Mouse (Mus musculus) liver, embryonic 11.5 days (tissue): Measurements from ENCODE around the gene Ncf4. TPM values are rescaled to one million over a fixed set of nuclear protein-coding genes. Genes with fewer than 3 reads are reported as not detected.
"Not testable (repeated sequence)": the region's sequence is repeated elsewhere in the genome, so short reads cannot be mapped to it uniquely, and the experiment has no call there.

Experiments used
- ATAC-seq: fragments of 200-750 bp; cut with Nextera tagmentation; replicated peaks from 2 replicates; pipeline ENCODE4 v1.8.0; 2017; ENCODE audit warnings: moderate number of reproducible peaks, mild to moderate bottlenecking, moderate TSS enrichment, moderate library complexity; ENCODE audit not compliant: low FRiP score
- DNase-seq: peaks from one replicate; pipeline ENCODE4 v3.0.0-alpha.2; 2017; ENCODE audit warnings: low spot score
- H3K27ac ChIP-seq: fragments of 300-500 bp; sonication (generic); 2 replicates; pipeline ENCODE4 v1.5.1; 2014; ENCODE audit warnings: mild to moderate bottlenecking, low read depth, low read length, control low read depth
- H3K27me3 ChIP-seq: fragments of 300-500 bp; sonication (generic); replicated peaks from 2 replicates; pipeline ENCODE4 v1.6.1; 2014; ENCODE audit warnings: low read length, mixed read lengths; ENCODE audit not compliant: control insufficient read depth, insufficient read depth
- H3K36me3 ChIP-seq: fragments of 300-500 bp; sonication (generic); 2 replicates; pipeline ENCODE4 v1.6.1; 2014; ENCODE audit warnings: mild to moderate bottlenecking, low read length, moderate library complexity, mixed read lengths; ENCODE audit not compliant: control insufficient read depth, insufficient read depth
- H3K4me1 ChIP-seq: fragments of 300-500 bp; sonication (generic); replicated peaks from 2 replicates; pipeline ENCODE4 v1.6.1; 2014; ENCODE audit warnings: low read length, mixed read lengths; ENCODE audit not compliant: control insufficient read depth, insufficient read depth
- H3K4me2 ChIP-seq: fragments of 300-500 bp; sonication (generic); 2 replicates; pipeline ENCODE4 v1.6.1; 2014; ENCODE audit warnings: mild to moderate bottlenecking, control low read depth, moderate library complexity
- H3K4me3 ChIP-seq: fragments of 300-500 bp; sonication (generic); 2 replicates; pipeline ENCODE4 v1.5.1; 2014; ENCODE audit warnings: low read depth, low read length, control low read depth
- H3K9ac ChIP-seq: fragments of 300-500 bp; sonication (generic); 2 replicates; pipeline ENCODE4 v1.6.1; 2014; ENCODE audit warnings: low read depth, low read length, control low read depth
- H3K9me3 ChIP-seq: fragments of 300-500 bp; sonication (generic); 2 replicates; pipeline ENCODE4 v1.6.1; 2016; ENCODE audit warnings: low read length, inconsistent platforms, mixed read lengths; ENCODE audit not compliant: control insufficient read depth
- WGBS: fragments of 180-500 bp; shearing (Covaris S2); extraction: QIAGEN DNeasy Blood & Tissue Kit; methylation state at CpG from one replicate; pipeline ENCODE4 v1.1.7; 2014; 5-methylcytosine and 5-hydroxymethylcytosine counted together
- polyA plus RNA-seq: library from polyadenylated mRNA; unstranded; fragments of >200 nt; fragmentation: Nextera tagmentation; extraction: Ambion mirVana; gene quantifications from 2 replicates; pipeline ENCODE4 v1.2.1, GENCODE M21; 2014

The Ncf4 gene
- polyA plus RNA-seq, 1 experiment from 2014 or later: 19.8 TPM

GRCm38 (mm10) chr15:78260668-78261333 lies 16.2 kb downstream of the Ncf4 start:
- Histone ChIP-seq H3K4me2 (peak overlapping the region; percentile 47), H3K27ac (peak overlapping the region; percentile 50), H3K4me1 (peaks cover 13% of the 10 kb centered on the region), H3K4me3 (peak overlapping the region; percentile 28; the same call in 1 of the 2 replicates), H3K36me3 (no peaks in the 10 kb centered on the region), H3K9me3 (no peaks in the 10 kb centered on the region), H3K9ac (peak overlapping the region; percentile 56), H3K27me3 (no peaks in the 10 kb centered on the region)
- ATAC-seq: peak; percentile 91
- 49% methylated on average over 13 of the region's 13 CpGs for WGBS
- no peak for DNase-seq

- H3K4me1 ChIP-seq: peaks cover 14% of the 10 kb centered on the region
- H3K36me3 ChIP-seq: no peaks in the 10 kb centered on the region
- H3K4me3 ChIP-seq: no peak overlapping the region
- no peak for ATAC-seq
- WGBS: 74% methylated on average over 3 of the region's 3 CpGs
- H3K27ac ChIP-seq: no peak overlapping the region
- peak overlapping the region; percentile 4; the same call in 1 of the 2 replicates for H3K4me2 ChIP-seq
- H3K9ac ChIP-seq: no peak overlapping the region
- no peaks in the 10 kb centered on the region for H3K27me3 ChIP-seq
- DNase-seq: no peak
- no peaks in the 10 kb centered on the region for H3K9me3 ChIP-seq
Measured at GRCm38 (mm10) chr15:78263286-78263685, 18.7 kb downstream of the Ncf4 start.

GRCm38 (mm10) chr15:78267441-78267840 lies 22.8 kb downstream of the Ncf4 start:
- Histone ChIP-seq H3K4me1 (peaks cover 22% of the 10 kb centered on the region), H3K36me3 (no peaks in the 10 kb centered on the region), H3K4me2 (peak overlapping the region; percentile 46), H3K27me3 (no peaks in the 10 kb centered on the region), H3K27ac (peak overlapping the region; percentile 71), H3K4me3 (no peak overlapping the region), H3K9ac (no peak overlapping the region; the same call in 1 of the 2 replicates), H3K9me3 (no peaks in the 10 kb centered on the region)
- DNase-seq (no peak), ATAC-seq (no peak; the same call in 1 of the 2 replicates)
- 50% methylated on average over 10 of the region's 10 CpGs for WGBS

GRCm38 (mm10) chr15:78267865-78268264 lies 23.3 kb downstream of the Ncf4 start:
- ATAC-seq (peak; percentile 97), DNase-seq (no peak)
- Histone ChIP-seq H3K9me3 (no peaks in the 10 kb centered on the region), H3K4me3 (no peak overlapping the region), H3K9ac (no peak overlapping the region), H3K27ac (peak overlapping the region; percentile 71), H3K36me3 (no peaks in the 10 kb centered on the region), H3K4me2 (peak overlapping the region; percentile 46), H3K4me1 (peaks cover 22% of the 10 kb centered on the region), H3K27me3 (no peaks in the 10 kb centered on the region)
- WGBS: 21% methylated on average over 4 of the region's 4 CpGs

- Histone ChIP-seq H3K27me3 (no peaks in the 10 kb centered on the region), H3K4me1 (peaks cover 22% of the 10 kb centered on the region), H3K27ac (no peak overlapping the region), H3K4me2 (no peak overlapping the region), H3K36me3 (no peaks in the 10 kb centered on the region), H3K4me3 (no peak overlapping the region), H3K9me3 (no peaks in the 10 kb centered on the region), H3K9ac (no peak overlapping the region)
- DNase-seq (no peak), ATAC-seq (no peak)
Measured at GRCm38 (mm10) chr15:78271208-78271607, 26.6 kb downstream of the Ncf4 start.

- H3K9me3 ChIP-seq: no peaks in the 10 kb centered on the region
- DNase-seq: no peak
- H3K36me3 ChIP-seq: no peaks in the 10 kb centered on the region
- no peak overlapping the region for H3K4me2 ChIP-seq
- WGBS: 34% methylated on average over 2 of the region's 2 CpGs
- no peaks in the 10 kb centered on the region for H3K27me3 ChIP-seq
- H3K4me1 ChIP-seq: no peaks in the 10 kb centered on the region
- no peak overlapping the region for H3K27ac ChIP-seq
- ATAC-seq: no peak
- H3K4me3 ChIP-seq: no peak overlapping the region
- H3K9ac ChIP-seq: no peak overlapping the region
Measured at GRCm38 (mm10) chr15:78278308-78278707, 33.7 kb downstream of the Ncf4 start.

- DNase-seq: no peak
- Histone ChIP-seq H3K9ac (no peak overlapping the region), H3K9me3 (no peaks in the 10 kb centered on the region), H3K27ac (no peak overlapping the region), H3K4me2 (no peak overlapping the region), H3K4me3 (no peak overlapping the region), H3K4me1 (no peaks in the 10 kb centered on the region), H3K27me3 (no peaks in the 10 kb centered on the region), H3K36me3 (no peaks in the 10 kb centered on the region)
- ATAC-seq: no peak
- 80% methylated on average over 5 of the region's 5 CpGs for WGBS
Measured at GRCm38 (mm10) chr15:78287941-78288340, 43.3 kb downstream of the Ncf4 start.

GRCm38 (mm10) chr15:78289775-78290174 lies 45.2 kb downstream of the Ncf4 start:
- ATAC-seq: not testable (repeated sequence)
- 65% methylated on average over 5 of the region's 5 CpGs for WGBS

GRCm38 (mm10) chr15:78293228-78293627 lies 48.6 kb downstream of the Ncf4 start:
- H3K4me3 ChIP-seq, H3K27me3 ChIP-seq, H3K9ac ChIP-seq, ATAC-seq, H3K4me1 ChIP-seq, H3K36me3 ChIP-seq, H3K4me2 ChIP-seq, H3K27ac ChIP-seq, H3K9me3 ChIP-seq, DNase-seq: not testable (repeated sequence)
- WGBS: 13% methylated on average over 2 of the region's 2 CpGs

More at GRCm38 (mm10) chr15:78289775-78290174, 45.2 kb downstream of the Ncf4 start:
- not testable (repeated sequence) for H3K4me2 ChIP-seq, H3K9me3 ChIP-seq, H3K27me3 ChIP-seq, H3K4me1 ChIP-seq, H3K27ac ChIP-seq, H3K4me3 ChIP-seq, H3K36me3 ChIP-seq, H3K9ac ChIP-seq, DNase-seq
